Mouse (Mus musculus) cerebellum, adult 11 months (tissue): ENCODE measurements at regions not wholly inside any gene's neighbourhood (a gene's known extent, or its start where the extent isn't known, plus 50 kb on each side); places are given as distances from the start of the nearest gene placed in this dataset.
"Not testable (repeated sequence)": the region's sequence is repeated elsewhere in the genome, so short reads cannot be mapped to it uniquely, and the experiment has no call there.

ENCODE experiments used
- DNase-seq: peaks from one replicate; pipeline ENCODE4 v3.0.0; 2022

DNA sequence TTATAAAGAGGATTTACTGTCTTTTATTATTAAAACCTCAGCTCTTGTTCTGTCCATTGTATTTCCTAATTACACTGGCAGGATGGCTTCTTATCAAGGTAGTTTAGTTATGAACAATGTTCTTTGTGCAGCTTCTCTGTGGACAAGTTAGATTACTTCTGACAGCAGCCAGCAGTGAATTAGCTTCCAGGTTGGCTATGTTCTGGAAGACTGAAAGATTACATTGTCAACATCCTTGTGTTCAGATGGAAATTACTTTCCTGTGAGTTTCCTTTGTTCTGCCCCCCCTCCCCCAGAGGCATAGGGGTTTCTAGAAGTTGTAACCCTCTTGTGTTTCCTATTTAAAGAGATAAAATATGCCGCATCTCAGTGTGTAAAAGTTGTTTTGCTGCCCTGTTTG lies 846.1 kb downstream of the Car8 start:
- no peak for DNase-seq

DNA sequence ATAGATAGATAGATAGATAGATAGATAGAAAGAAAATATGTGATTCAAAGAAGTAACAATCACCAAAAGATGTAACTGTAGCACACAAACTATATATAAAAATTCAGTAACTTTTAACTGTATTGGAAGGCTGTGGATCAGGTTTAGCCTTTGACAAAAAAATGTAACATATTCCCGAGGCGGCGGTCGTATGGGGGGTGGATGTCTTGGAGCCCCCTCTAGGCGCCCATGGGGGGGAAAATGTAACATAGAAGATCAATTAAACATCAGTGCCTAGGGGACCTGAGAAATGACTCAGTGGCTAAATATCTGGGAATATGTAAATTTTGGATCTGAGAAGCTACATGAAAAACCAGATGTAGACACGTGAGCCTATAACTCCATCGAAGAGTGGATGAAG lies 847.2 kb downstream of the Car8 start:
- DNase-seq, result no peak

DNA sequence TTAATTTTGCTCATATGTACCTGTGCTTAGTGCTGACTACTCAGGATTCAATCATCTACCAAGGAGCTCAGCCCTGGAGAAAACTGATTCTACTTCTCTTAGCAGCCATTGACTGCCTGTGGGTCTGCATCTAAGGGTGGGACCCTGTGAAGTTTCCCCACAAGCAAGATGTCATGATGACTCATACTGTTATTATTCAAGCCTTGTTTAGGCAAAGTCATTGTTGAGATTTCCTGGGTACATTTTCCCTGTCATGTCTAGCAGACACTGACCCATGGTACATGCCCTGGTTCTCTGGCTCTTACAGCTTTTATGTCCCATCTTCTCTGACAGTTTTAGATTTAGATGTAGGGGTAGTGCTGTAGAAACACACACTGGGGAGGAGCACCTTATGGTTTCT lies 853.8 kb downstream of the Car8 start:
- no peak for DNase-seq

DNA sequence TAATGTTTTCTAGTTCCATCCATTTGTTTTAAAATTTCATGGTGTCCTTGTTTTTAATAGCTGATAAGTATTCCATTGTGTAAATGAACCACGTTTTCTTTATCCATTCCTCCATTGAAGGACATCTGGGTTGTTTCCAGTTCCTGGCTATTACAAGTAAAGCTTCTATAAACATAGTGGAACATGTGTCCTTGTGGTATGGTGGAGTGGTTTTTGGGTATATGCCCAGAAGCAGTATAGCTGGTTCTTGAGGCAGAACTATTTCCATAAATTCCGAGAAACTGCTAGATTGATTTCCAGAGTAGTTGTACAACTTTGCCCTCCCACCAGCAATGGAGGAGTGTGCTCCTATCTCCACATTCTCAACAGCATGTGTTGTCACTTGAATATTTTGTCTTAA lies 858.8 kb downstream of the Car8 start:
- DNase-seq, result no peak

DNA sequence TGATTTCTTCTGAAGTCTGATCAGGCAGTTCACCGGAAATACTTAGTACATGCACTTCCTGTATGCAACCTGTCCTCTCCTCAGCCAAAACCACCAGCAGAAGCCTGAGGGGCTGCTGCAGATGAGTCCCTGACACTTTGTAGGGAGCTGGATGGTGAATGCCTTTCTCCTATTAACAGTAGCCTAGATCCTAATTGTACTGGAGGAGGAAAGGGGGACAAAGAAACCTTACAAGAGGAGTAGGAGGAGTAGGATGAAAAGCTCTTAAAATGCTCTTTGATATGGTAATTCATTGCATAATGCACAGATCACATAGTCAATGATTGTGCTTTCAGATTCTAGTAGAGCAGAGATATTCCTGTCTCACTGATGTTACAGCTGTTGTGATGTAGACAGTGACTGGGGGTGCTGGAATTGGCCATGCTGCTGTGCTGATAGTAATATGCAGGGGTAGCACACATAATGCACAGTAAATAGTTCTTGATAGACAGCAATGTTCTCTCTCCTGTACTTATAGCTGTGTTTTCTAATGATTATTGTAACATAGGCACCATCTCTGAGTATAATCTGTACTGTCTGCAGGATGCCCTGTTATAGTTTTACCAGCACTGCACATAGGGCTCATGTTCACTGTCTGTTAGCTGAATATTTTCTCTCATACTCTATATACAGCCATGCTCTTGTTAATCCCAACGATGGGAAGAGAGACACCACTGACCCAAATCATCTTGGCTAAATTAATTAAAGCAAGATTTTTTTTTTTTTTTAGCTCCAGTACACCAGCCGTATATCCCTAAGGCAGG lies 874.4 kb downstream of the Car8 start:
- DNase-seq, result no peak

DNA sequence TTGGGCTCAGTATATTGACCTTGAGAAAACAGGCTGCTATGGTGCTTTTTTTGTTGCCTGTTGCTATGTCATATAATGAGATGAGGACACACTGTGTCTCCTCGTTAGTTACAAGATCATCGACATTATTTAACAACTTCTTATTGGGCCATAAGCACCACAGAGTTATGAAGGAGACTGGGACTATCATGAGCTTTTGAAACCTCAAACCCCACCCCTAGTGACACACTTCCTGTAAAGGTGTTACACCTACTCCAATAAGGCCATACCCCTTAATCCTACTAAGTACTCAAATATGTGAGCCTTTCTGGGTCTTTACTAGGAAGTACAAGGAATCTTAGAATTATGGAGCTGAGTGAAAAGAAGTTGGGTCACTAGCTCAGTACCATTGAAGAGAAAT lies 875.3 kb downstream of the Car8 start:
- no peak for DNase-seq

DNA sequence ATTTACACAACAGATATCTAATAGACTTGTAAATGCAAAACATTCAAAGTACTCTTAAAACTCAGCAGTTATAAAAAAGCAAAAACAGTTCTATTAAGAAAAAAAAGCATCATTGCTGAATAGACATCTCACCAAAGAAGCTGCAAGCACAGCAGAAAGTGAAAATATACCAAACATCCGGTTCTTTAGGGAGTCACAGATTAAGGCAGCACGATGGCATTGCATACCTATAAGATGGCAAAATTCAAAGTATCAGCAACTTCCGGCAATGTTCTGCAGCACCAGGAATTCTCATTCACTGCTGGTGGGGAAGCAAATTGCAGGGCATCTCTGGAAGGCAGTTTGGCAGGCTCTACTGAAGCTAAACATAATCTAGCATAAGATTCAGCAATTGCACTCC lies 882.6 kb downstream of the Car8 start:
- DNase-seq, result no peak

DNA sequence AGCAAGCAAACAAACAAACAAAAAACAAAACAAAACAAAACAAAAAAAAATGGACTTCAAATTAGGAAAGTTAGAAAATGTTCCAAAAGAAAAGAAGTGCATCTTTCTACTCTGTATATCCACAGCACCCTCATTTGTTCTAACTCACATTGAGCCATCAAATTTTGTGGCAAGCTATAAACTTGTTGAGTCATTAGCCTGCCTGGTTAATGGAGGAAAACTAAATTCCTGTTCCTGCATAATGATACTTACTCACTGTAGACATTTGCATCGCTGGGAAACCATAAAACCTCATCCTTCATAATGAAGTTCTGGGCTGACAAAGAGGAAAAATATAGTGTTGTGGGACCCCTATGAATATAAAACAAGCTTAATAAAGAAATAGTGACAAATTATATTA lies 891.5 kb downstream of the Car8 start:
- no peak for DNase-seq

DNA sequence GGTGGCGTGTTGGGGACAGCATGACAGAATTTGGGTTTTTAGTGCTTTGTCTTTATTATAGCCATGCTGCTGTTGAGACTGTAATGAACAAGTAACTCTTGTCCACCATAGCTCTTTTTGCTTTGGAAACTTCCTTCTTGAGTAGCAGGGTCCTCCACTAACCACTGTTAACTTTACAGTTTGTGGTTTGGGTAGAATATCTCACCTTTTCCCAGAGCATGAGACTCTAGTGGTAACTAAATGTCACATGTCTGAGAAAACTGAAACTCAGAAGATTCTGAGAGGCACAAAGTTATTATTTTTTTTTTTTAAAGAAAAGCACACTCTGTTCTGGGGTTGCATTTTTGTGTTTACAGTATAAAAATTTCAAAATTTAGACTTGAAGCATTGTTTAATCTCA lies 897.7 kb downstream of the Car8 start:
- no peak for DNase-seq

DNA sequence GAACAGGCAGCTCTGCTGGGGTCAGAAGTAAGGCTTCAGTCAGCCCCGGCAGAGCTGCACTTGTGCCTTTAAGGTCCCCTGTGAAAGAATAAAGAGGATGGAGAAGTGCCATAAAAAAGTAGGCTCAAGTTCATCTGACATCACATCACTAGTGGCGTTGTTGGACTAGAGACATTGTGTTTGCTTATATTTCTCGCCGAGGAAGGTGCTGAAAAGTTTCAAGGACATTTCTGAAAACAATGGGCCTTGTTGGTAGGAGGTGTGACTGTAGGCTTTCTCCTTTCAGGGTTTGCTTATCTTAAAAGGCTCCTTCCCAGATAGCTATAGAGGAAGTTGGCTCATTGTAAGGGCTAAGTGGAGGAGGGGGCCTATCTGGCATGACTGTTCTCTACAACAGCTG lies 924.6 kb downstream of the Car8 start:
- no peak for DNase-seq

DNA sequence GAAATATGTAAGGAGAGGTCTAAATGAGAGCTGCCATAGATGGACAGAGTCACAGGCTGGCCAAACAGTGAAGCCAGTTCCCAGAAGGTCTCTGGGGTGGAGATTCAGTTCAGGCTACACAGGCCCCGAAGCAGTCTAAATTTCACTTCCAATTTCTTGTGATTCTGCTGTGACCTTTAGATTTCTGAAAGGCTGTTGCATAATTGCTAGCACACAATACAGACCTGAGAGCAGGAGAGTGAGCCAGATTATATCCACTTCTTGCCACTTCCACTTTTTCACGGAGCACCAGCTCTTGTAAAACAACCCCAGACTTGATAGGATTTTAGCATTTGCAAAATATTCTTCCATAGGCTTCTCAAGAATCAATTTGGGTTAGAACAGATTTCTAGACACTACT lies 925.6 kb downstream of the Car8 start:
- no peak for DNase-seq

DNA sequence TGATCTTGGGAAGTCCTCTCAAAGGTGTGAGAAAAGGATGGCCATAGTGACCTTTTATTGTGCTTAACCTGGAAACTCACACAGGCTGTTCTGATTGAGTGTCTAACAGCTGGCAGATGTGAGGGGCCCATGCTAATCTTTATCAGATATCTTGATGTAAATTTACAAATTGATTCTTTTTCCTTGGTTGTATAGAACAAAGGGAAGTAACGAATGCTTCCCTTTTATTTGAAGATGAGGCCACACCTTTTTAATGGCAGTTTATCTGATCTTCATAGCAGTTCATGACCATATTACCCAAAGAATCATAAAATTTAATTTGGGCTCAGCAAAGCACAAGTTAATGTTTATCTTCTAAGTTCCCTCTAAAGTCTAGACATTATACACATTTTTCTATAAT lies 926.7 kb downstream of the Car8 start:
- DNase-seq, result no peak

DNA sequence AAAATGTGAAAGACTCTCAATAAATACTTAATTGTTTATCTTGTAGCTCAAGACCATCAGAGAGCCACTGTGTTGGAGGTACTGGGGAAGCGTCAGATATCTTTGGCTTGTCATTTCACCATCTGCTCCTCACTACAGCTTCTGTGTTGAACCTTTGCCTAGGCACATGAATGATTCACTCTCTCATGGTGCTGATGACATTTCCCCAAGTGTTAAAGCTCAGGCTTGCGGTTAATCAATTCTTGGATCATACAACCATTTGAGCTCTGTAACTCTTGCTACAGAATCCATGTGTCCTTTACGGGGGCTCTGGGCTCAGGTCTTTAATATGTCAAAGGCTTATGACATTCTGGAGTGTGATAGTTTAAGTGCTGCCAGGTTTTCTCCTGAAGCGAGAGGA lies 969.8 kb downstream of the Car8 start:
- no peak for DNase-seq

DNA sequence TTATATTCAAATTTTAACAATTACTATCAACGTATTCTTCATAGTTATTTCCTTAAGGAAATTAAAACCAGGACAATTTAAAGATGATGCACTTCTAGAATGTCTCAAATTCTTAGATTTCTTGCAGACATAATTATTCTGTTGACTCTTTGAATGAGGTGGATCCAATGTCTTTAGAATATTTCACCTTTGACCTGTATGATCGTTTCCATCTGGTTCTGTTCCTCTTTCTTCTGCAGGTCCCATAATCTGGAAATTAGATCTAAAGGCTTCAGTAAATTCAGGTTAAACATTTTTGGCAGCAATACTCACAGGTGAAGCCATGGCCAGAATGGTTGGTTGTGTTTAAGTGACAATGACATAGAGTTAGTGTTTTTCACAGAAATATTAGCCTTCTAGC lies 982.4 kb downstream of the Car8 start:
- no peak for DNase-seq

DNA sequence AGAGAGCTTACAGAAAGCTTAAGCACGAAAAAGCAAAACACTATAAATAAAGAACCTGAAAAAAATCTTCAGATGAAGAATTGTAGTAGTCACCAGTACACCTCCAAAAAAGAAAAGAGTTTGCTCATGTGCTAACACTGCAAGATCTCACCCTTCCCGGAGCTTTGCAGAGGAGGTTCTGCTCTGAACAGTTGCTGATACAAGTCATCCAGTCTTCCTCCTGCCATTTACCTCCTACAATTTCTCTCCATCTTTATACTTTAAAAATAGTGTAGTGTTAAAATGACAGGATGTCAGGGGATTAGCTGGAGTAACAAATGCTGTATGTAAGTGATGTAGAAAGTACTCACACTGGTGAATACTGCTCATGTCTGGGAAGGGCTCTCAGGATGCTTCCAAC lies 985.2 kb downstream of the Car8 start:
- no peak for DNase-seq

DNA sequence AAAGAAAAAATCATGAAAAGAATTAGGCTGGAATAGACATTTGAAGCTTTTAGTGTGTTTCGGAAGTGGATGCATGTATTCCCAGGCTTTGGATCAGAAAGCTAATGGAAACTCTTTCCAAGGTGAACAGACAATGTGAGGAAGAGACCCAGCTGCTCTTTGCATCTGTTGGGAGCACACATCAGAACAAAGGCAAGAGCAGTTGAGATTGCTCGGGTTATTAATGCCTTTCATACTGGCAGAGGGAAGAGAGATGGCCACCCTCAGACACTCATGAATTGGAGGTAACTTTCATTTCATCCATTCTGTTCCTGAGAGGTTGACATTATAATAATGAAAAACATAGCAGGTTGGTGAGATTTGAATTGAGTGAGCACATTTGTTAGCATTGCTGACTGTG lies 987.2 kb downstream of the Car8 start:
- no peak for DNase-seq

DNA sequence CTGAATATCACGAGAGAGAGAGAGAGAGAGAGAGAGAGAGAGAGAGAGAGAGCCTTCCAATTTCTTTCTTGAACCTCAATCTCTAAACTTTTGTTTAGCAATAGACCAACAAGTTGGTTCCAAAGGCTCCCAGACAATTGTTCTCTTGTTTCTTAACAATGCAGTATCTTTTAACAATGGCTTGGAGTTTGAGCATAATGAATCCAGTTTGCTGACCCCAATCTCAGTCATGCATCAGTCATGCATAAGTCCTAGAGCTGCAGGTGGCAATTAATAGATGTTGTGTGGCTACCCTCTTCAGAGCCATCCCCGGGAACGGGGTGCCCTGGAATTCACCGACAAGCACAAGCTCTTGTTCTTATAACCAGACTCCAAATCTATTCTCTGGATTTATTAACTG lies 991.0 kb downstream of the Car8 start:
- no peak for DNase-seq

DNA sequence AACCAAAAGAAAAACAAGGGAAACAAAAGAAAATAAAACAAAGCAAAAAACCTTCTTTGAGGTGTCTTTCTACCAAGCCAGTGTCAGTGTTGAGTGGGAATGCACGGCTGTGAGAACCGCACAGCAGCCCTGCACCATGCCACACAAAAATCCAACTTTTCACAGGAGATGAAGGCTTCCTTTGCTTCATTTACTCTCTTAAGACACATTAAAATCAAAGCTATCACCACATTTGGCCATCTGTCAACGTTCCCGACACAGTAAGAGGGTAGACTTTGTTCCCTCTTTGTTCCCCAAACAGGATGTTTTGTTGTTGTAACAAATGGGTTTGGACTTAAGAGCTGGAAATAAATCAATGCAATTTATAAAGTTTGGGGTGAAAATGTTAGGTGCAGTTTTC lies 991.6 kb downstream of the Car8 start:
- DNase-seq, result no peak

DNA sequence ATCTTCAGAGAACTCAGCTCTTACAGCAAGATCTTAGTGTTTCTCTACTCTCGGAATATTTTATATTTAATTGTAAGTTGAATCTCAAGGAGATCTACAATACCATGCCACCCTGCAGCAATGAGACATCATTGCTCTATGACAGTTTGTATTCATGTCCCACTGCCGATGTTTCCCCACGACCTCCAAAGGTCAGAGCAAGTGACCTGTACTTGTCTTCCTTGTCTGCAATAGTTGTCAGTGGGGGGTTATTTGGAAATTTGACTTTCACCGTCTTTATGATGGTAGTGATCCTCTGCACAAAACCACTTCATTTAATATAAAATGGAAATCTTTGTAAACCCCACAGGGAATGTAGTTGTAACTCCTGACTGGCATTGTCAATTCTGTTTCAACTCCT lies 992.0 kb downstream of the Car8 start:
- no peak for DNase-seq

DNA sequence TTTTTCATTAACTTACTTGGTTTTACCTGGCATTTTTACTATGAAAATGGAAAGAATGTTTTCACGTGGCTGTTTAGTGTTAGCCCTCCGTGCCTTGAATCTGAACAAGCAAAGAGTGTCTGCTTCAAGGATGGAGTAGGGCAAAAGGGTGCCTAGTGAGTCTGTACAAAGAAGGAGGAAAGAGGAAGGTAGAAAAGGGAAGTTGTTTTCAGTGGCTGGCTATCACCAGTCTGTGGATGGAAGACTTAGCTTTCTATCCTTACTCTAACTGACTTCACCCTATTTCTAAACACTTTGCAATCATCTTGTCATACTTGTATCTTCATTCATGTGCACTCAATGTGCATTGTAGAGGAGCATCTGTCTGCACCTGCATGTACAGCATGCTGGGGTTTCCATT lies 993.2 kb downstream of the Car8 start:
- no peak for DNase-seq

DNA sequence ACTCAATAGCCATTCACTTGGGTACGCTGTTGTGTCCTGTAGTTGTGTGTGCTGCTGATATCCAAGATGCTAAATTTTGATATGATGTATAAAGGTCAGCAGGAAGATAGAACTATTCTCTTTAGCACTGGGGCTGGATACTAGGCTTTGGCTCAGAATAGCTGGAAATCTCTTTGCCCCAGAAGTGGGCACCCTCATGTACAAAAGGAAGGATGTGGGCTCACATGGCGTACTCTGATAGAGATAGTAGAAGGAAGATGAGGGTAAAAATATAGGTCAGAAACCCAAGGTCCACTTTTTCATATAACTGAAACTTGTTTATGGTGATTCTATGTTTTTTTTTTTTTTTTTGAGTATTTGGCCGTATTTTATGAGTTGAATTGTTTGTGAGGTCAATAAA lies 1001.0 kb downstream of the Car8 start:
- DNase-seq, result no peak

DNA sequence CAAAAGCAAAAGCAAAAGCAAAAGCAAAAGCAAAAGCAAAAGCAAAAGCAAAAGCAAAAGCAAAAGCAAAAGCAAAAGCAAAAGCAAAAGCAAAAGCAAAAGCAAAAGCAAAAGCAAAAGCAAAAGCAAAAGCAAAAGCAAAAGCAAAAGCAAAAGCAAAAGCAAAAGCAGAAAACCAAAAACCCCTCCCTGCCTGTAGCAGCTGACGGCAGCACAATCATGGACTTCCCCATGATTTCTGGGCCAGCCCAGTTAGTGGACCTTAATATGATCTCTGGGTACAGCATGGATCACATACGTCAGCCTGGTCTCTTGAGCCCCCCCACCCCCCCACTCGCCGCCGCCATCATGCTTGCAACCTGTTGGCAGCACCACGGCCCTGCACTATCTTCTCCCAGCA lies 1004.3 kb downstream of the Car8 start:
- not testable (repeated sequence) for DNase-seq

DNA sequence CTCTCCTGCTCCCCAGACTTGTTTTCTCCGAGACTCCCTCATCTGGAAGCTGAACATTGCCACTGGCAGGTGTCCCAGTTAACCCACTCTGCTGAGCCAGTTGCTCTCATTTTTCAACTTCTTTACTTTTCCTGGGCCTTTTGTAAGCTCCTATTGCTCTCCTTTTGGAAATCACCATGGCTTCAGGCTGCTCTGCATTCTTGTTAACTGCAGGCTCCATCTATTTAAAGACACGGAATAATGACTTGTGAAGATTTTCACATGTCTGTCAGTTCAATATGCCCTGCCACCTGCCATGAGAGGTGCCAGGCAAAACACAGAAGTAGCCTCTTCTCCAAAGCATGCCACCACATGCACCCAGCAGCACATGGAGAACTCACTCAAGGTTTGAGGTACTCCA lies 1009.9 kb downstream of the Car8 start:
- no peak for DNase-seq

DNA sequence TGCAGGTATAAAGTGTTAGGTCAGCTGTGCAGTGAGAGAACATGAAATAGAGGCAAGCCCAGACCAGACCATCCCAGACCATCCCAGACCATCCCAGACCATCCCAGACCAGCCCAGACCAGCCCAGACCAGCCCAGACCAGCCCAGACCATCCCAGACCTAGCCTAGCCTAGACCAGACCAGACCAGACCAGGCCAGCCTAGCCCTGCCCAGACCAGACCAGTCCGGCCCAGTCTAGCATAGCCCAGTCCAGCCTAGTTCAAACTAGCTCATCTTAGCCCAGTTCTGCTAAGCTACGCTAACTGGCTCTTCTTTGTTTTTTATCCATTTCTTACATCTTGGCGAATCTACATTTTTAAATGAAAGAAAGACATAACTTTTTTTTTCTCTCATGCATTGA lies 1015.9 kb downstream of the Car8 start:
- no peak for DNase-seq

DNA sequence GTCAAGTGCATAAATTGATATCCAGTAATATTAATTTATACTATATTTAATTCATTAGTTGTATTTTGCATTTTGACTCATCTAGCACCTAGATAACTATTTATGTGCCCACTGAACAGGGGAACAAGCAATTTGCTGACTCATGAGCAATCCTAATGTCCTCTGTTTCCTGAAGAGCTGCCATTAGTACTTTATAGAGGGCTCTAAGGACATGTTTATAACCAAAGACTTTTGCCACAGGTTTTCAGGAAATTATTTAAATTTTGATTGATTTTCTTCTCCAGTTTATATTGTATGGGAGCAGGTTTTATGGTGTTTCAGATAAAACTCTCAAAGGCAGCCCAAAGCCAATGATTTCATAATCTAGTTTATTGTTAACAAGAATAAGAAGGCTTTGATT lies 1018.4 kb downstream of the Car8 start:
- DNase-seq, result no peak
